Mouse (Mus musculus): ENCODE data around the gene Ubxn6. TPM values are rescaled to one million over a fixed set of nuclear protein-coding genes. Genes with fewer than 3 reads are reported as not detected.

Ubxn6 gene
- 78.8 and 85.8 TPM in 2 replicates for polyA plus RNA-seq (2015; fragmentation: Nextera tagmentation; extraction: Ambion mirVana)

GRCm38 (mm10) chr17:56074827-56075208 lies at the start of gene Ubxn6:
Ubxn6 (minus strand) TSS chr17:56075028.
- Histone ChIP-seq H3K36me3 (ENCODE audit: control insufficient read depth, insufficient read depth) (peaks cover 16% of the 10 kb centered on the region), H3K4me3 (replicated peaks; ENCODE audit: low read length) (peak within 1 kb of the TSS; percentile 90), H3K27ac (ENCODE audit: low read length) (peak within 1 kb of the TSS; percentile 93), H3K9ac (replicated peaks; ENCODE audit: low read depth, low read length) (peak within 1 kb of the TSS; percentile 89), H3K9me3 (ENCODE audit: control insufficient read depth, low read length) (no peaks in the 10 kb centered on the region), H3K4me1 (replicated peaks; ENCODE audit: control insufficient read depth, insufficient read depth, low read length) (peaks cover 15% of the 10 kb centered on the region), H3K27me3 (replicated peaks; ENCODE audit: control insufficient read depth, insufficient read depth, low read length) (no peaks in the 10 kb centered on the region), H3K4me2 (ENCODE audit: low read length) (peak within 1 kb of the TSS; percentile 83)
- ATAC-seq = peak; percentile 61
- WGBS = 1% methylated on average over 35 of the region's 35 CpGs

GRCm38 (mm10) chr17:56123681-56124340 lies 49.0 kb upstream of the Ubxn6 start:
- no peak overlapping the region for H3K27ac ChIP-seq (ENCODE audit: low read length)
- H3K4me2 ChIP-seq (ENCODE audit: low read length) = peak overlapping the region; percentile 43; the same call in 1 of the 2 replicates
- no peak overlapping the region for H3K9ac ChIP-seq (replicated peaks; ENCODE audit: low read depth, low read length)
- H3K9me3 ChIP-seq (ENCODE audit: control insufficient read depth, low read length) = peaks cover 13% of the 10 kb centered on the region
- no peak for ATAC-seq
- H3K4me3 ChIP-seq (replicated peaks; ENCODE audit: low read length) = 0 out of 2 replicates have a peak overlapping the region, but pooled peaks have one; percentile 18
- peaks cover 3% of the 10 kb centered on the region; the same call in 1 of the 2 replicates for H3K4me1 ChIP-seq (replicated peaks; ENCODE audit: control insufficient read depth, insufficient read depth, low read length)
- H3K36me3 ChIP-seq (ENCODE audit: control insufficient read depth, insufficient read depth) = peaks cover 17% of the 10 kb centered on the region
- peaks cover 52% of the 10 kb centered on the region for H3K27me3 ChIP-seq (replicated peaks; ENCODE audit: control insufficient read depth, insufficient read depth, low read length)
- 50% methylated on average over 59 of the region's 59 CpGs for WGBS

GRCm38 (mm10) chr17:56123161-56123560 lies 48.3 kb upstream of the Ubxn6 start:
- H3K9ac ChIP-seq (replicated peaks; ENCODE audit: low read depth, low read length) = no peak overlapping the region
- 91% methylated on average over 12 of the region's 12 CpGs for WGBS
- peaks cover 3% of the 10 kb centered on the region; the same call in 1 of the 2 replicates for H3K4me1 ChIP-seq (replicated peaks; ENCODE audit: control insufficient read depth, insufficient read depth, low read length)

GRCm38 (mm10) chr17:56121826-56122225 lies 47.0 kb upstream of the Ubxn6 start, which contains the start of gene Lrg1:
Lrg1 (minus strand) TSS chr17:56122001.
- H3K36me3 ChIP-seq (ENCODE audit: control insufficient read depth, insufficient read depth) = peaks cover 15% of the 10 kb centered on the region
- ATAC-seq = no peak
- H3K4me3 ChIP-seq (replicated peaks; ENCODE audit: low read length) = no peak within 1 kb of the TSS
- WGBS = 62% methylated on average over 2 of the region's 2 CpGs
- peaks cover 10% of the 10 kb centered on the region for H3K4me1 ChIP-seq (replicated peaks; ENCODE audit: control insufficient read depth, insufficient read depth, low read length)
- no peak within 1 kb of the TSS for H3K4me2 ChIP-seq (ENCODE audit: low read length)
- peaks cover 13% of the 10 kb centered on the region for H3K9me3 ChIP-seq (ENCODE audit: control insufficient read depth, low read length)
- H3K27me3 ChIP-seq (replicated peaks; ENCODE audit: control insufficient read depth, insufficient read depth, low read length) = peaks cover 62% of the 10 kb centered on the region
- no peak within 1 kb of the TSS for H3K27ac ChIP-seq (ENCODE audit: low read length)
- no peak within 1 kb of the TSS for H3K9ac ChIP-seq (replicated peaks; ENCODE audit: low read depth, low read length)

More at GRCm38 (mm10) chr17:56123161-56123560, 48.3 kb upstream of the Ubxn6 start:
- no peak overlapping the region for H3K4me3 ChIP-seq (replicated peaks; ENCODE audit: low read length)
- ATAC-seq = no peak
- peaks cover 17% of the 10 kb centered on the region for H3K36me3 ChIP-seq (ENCODE audit: control insufficient read depth, insufficient read depth)
- no peak overlapping the region for H3K27ac ChIP-seq (ENCODE audit: low read length)
- peaks cover 53% of the 10 kb centered on the region for H3K27me3 ChIP-seq (replicated peaks; ENCODE audit: control insufficient read depth, insufficient read depth, low read length)
- no peak overlapping the region for H3K4me2 ChIP-seq (ENCODE audit: low read length)
- peaks cover 13% of the 10 kb centered on the region for H3K9me3 ChIP-seq (ENCODE audit: control insufficient read depth, low read length)

GRCm38 (mm10) chr17:56119981-56120880 lies 45.4 kb upstream of the Ubxn6 start:
- Histone ChIP-seq H3K9me3 (ENCODE audit: control insufficient read depth, low read length) (peaks cover 13% of the 10 kb centered on the region), H3K27me3 (replicated peaks; ENCODE audit: control insufficient read depth, insufficient read depth, low read length) (peaks cover 63% of the 10 kb centered on the region), H3K4me1 (replicated peaks; ENCODE audit: control insufficient read depth, insufficient read depth, low read length) (peaks cover 10% of the 10 kb centered on the region), H3K4me2 (ENCODE audit: low read length) (no peak overlapping the region), H3K4me3 (replicated peaks; ENCODE audit: low read length) (no peak overlapping the region), H3K36me3 (ENCODE audit: control insufficient read depth, insufficient read depth) (peaks cover 13% of the 10 kb centered on the region), H3K9ac (replicated peaks; ENCODE audit: low read depth, low read length) (no peak overlapping the region), H3K27ac (ENCODE audit: low read length) (no peak overlapping the region)
- 9% methylated on average over 66 of the region's 66 CpGs for WGBS
- no peak for ATAC-seq

GRCm38 (mm10) chr17:56119431-56119830 lies 44.6 kb upstream of the Ubxn6 start:
- H3K36me3 ChIP-seq (ENCODE audit: control insufficient read depth, insufficient read depth) = peaks cover 11% of the 10 kb centered on the region
- H3K4me1 ChIP-seq (replicated peaks; ENCODE audit: control insufficient read depth, insufficient read depth, low read length) = peaks cover 10% of the 10 kb centered on the region
- peaks cover 13% of the 10 kb centered on the region for H3K9me3 ChIP-seq (ENCODE audit: control insufficient read depth, low read length)
- H3K4me2 ChIP-seq (ENCODE audit: low read length) = no peak overlapping the region
- no peak overlapping the region for H3K4me3 ChIP-seq (replicated peaks; ENCODE audit: low read length)
- 46% methylated on average over 12 of the region's 12 CpGs for WGBS
- ATAC-seq = no peak
- no peak overlapping the region for H3K27ac ChIP-seq (ENCODE audit: low read length)
- peaks cover 57% of the 10 kb centered on the region for H3K27me3 ChIP-seq (replicated peaks; ENCODE audit: control insufficient read depth, insufficient read depth, low read length)
- no peak overlapping the region for H3K9ac ChIP-seq (replicated peaks; ENCODE audit: low read depth, low read length)

- peak; percentile 44 for ATAC-seq
- H3K27me3 ChIP-seq (replicated peaks; ENCODE audit: control insufficient read depth, insufficient read depth, low read length) = peaks cover 43% of the 10 kb centered on the region
- H3K4me3 ChIP-seq (replicated peaks; ENCODE audit: low read length) = peak within 1 kb of the TSS; percentile 35
- H3K9ac ChIP-seq (replicated peaks; ENCODE audit: low read depth, low read length) = 0 out of 2 replicates have a peak within 1 kb of the TSS, but pooled peaks have one; percentile 38
- peak within 1 kb of the TSS; percentile 51 for H3K4me2 ChIP-seq (ENCODE audit: low read length)
- H3K27ac ChIP-seq (ENCODE audit: low read length) = no peak within 1 kb of the TSS
- H3K4me1 ChIP-seq (replicated peaks; ENCODE audit: control insufficient read depth, insufficient read depth, low read length) = peaks cover 7% of the 10 kb centered on the region
- under 1% methylated on average over 27 of the region's 27 CpGs for WGBS
- H3K36me3 ChIP-seq (ENCODE audit: control insufficient read depth, insufficient read depth) = no peaks in the 10 kb centered on the region
- H3K9me3 ChIP-seq (ENCODE audit: control insufficient read depth, low read length) = peaks cover 2% of the 10 kb centered on the region
Measured at GRCm38 (mm10) chr17:56117251-56117710, 42.5 kb upstream of the Ubxn6 start, which contains the start of gene Plin5. Plin5 (minus strand) TSS chr17:56117596.

GRCm38 (mm10) chr17:56116193-56116592 lies 41.4 kb upstream of the Ubxn6 start:
- Histone ChIP-seq H3K27ac (ENCODE audit: low read length) (no peak overlapping the region), H3K4me3 (replicated peaks; ENCODE audit: low read length) (no peak overlapping the region), H3K4me2 (ENCODE audit: low read length) (no peak overlapping the region), H3K9me3 (ENCODE audit: control insufficient read depth, low read length) (no peaks in the 10 kb centered on the region), H3K27me3 (replicated peaks; ENCODE audit: control insufficient read depth, insufficient read depth, low read length) (peaks cover 32% of the 10 kb centered on the region), H3K9ac (replicated peaks; ENCODE audit: low read depth, low read length) (no peak overlapping the region), H3K36me3 (ENCODE audit: control insufficient read depth, insufficient read depth) (no peaks in the 10 kb centered on the region), H3K4me1 (replicated peaks; ENCODE audit: control insufficient read depth, insufficient read depth, low read length) (peaks cover 7% of the 10 kb centered on the region)
- WGBS = 81% methylated on average over 10 of the region's 10 CpGs
- no peak for ATAC-seq

GRCm38 (mm10) chr17:56112743-56113142 lies 37.9 kb upstream of the Ubxn6 start:
- H3K9ac ChIP-seq (replicated peaks; ENCODE audit: low read depth, low read length) = no peak overlapping the region
- peaks cover 9% of the 10 kb centered on the region; the same call in 1 of the 2 replicates for H3K27me3 ChIP-seq (replicated peaks; ENCODE audit: control insufficient read depth, insufficient read depth, low read length)
- no peak for ATAC-seq
- H3K9me3 ChIP-seq (ENCODE audit: control insufficient read depth, low read length) = no peaks in the 10 kb centered on the region
- H3K36me3 ChIP-seq (ENCODE audit: control insufficient read depth, insufficient read depth) = no peaks in the 10 kb centered on the region
- peaks cover 7% of the 10 kb centered on the region for H3K4me1 ChIP-seq (replicated peaks; ENCODE audit: control insufficient read depth, insufficient read depth, low read length)
- no peak overlapping the region for H3K4me2 ChIP-seq (ENCODE audit: low read length)
- 73% methylated on average over 3 of the region's 3 CpGs for WGBS
- no peak overlapping the region for H3K4me3 ChIP-seq (replicated peaks; ENCODE audit: low read length)
- no peak overlapping the region for H3K27ac ChIP-seq (ENCODE audit: low read length)

Measured in forebrain, embryonic 16.5 days (tissue).